Mouse (Mus musculus) erythroblast, embryonic 14.5 days (primary cell): ENCODE data around the gene Gtf3c2.

ENCODE experiments used
- GATA1 ChIP-seq: IDR thresholded peaks from 2 replicates; pipeline ENCODE4 v1.6.1; 2012; ENCODE audit warnings: low read length, inconsistent platforms, mixed read lengths
- TAL1 ChIP-seq: IDR thresholded peaks from 3 replicates; pipeline ENCODE4 v1.6.1; 2012; ENCODE audit warnings: low read length, inconsistent platforms, mixed read lengths

GRCm38 (mm10) chr5:31116354-31116753 is 63.6 kb downstream of the Gtf3c2 start, which contains the start of gene Trim54:
- TF ChIP-seq TAL1 (no peak), GATA1 (no peak)
